Mouse (Mus musculus): Measurements from ENCODE around the gene Ctse.

- TF ChIP-seq POLR2A (IDR thresholded peaks at IDR 0.05; ENCODE audit: borderline replicate concordance, insufficient read depth, low read length) = no peak
- no peak for TF ChIP-seq CTCF (IDR thresholded peaks at IDR 0.05; ENCODE audit: borderline replicate concordance, insufficient read depth, low read depth, low read length)
Measured at GRCm38 (mm10) chr1:131624175-131624835, 13.8 kb upstream of the Ctse start.
